Mouse (Mus musculus) thymus, adult 2 months (tissue): Measurements from ENCODE around the gene Ewsr1.

Source experiments
- CTCF ChIP-seq: fragments of 200-500 bp; IDR thresholded peaks from 2 replicates; pipeline ENCODE4 v1.5.1; 2012; ENCODE audit warnings: mild to moderate bottlenecking, control low read depth, low read length, moderate library complexity, borderline replicate concordance; ENCODE audit not compliant: control insufficient read depth, poor library complexity, insufficient read depth; ENCODE audit errors: extremely low read depth
- POLR2A ChIP-seq: fragments of 200-500 bp; IDR thresholded peaks from 2 replicates; pipeline ENCODE4 v1.6.1; 2012; ENCODE audit warnings: mild to moderate bottlenecking, low read length, control low read depth, moderate library complexity; ENCODE audit not compliant: control insufficient read depth, poor library complexity, insufficient read depth; ENCODE audit errors: extremely low read depth

- TF ChIP-seq CTCF (no peak), POLR2A (no peak)
These were observed 58.5 kb downstream of the Ewsr1 start for GRCm38 (mm10) chr11:5040585-5040984.
